Mouse (Mus musculus) thymus, adult 2 months (tissue): ENCODE measurements around the gene Ccdc126.

Experiments used
- CTCF ChIP-seq: fragments of 200-500 bp; IDR thresholded peaks from 2 replicates; pipeline ENCODE4 v1.5.1; 2012; ENCODE audit warnings: mild to moderate bottlenecking, control low read depth, low read length, moderate library complexity, borderline replicate concordance; ENCODE audit not compliant: control insufficient read depth, poor library complexity, insufficient read depth; ENCODE audit errors: extremely low read depth
- POLR2A ChIP-seq: fragments of 200-500 bp; IDR thresholded peaks from 2 replicates; pipeline ENCODE4 v1.6.1; 2012; ENCODE audit warnings: mild to moderate bottlenecking, low read length, control low read depth, moderate library complexity; ENCODE audit not compliant: control insufficient read depth, poor library complexity, insufficient read depth; ENCODE audit errors: extremely low read depth

- TF ChIP-seq CTCF (no peak), POLR2A (no peak)
Measured at GRCm38 (mm10) chr6:49332060-49332370, 12.9 kb downstream of the Ccdc126 start.
